Mouse (Mus musculus): ENCODE data around the gene Rtl8c. TPM values are rescaled to one million over a fixed set of nuclear protein-coding genes. Genes with fewer than 3 reads are reported as not detected.
"Not testable (repeated sequence)": the region's sequence is repeated elsewhere in the genome, so short reads cannot be mapped to it uniquely, and the experiment has no call there.

Rtl8c gene
- total RNA-seq (2021), result 10 to 100 TPM; 30.4 to 34.3 TPM

GRCm38 (mm10) chrX:53607242-53608121 is at the start of gene Rtl8c:
Gene Rtl8c, plus strand, starts transcription at chrX:53608032.
- intact Hi-C loops (cut with DNase I), result loop anchor here (5.0 kb wide), 2 partner anchors 65 to 190 kb away; partner anchors contain the start of genes Rtl8b and Xlr

GRCm38 (mm10) chrX:53579311-53579710 is 28.5 kb upstream of the Rtl8c start:
- no peak for DNase-seq
- intact Hi-C loops (cut with DNase I), result no loop called here

More at GRCm38 (mm10) chrX:53607242-53608121, at the start of gene Rtl8c:
- DNase-seq, result peak; percentile 58 to 64

- DNase-seq; intact Hi-C loops (cut with DNase I): not testable (repeated sequence)
These were observed 26.4 kb upstream of the Rtl8c start for GRCm38 (mm10) chrX:53581407-53581806.

DNA sequence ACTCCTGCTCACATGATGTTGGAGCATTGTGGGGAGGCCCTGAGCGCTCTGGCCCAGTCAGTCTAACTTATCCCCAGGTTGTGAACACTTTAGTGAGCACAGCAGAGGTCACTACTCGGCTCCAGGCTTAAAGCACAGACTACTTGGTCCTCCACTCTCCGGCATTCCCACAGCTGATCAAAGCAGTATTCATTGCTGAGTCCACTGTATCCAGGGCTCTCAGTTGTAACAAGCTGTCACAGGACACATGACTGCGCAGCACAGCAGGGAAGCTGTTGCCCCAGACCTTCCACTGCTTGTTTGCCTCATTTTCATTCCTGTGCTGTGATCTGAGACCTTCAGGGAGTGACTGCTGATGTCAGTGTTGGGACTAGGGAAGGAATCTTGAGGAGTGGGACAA is 24.4 kb upstream of the Rtl8c start:
- intact Hi-C loops (cut with DNase I); DNase-seq: not testable (repeated sequence)

DNA sequence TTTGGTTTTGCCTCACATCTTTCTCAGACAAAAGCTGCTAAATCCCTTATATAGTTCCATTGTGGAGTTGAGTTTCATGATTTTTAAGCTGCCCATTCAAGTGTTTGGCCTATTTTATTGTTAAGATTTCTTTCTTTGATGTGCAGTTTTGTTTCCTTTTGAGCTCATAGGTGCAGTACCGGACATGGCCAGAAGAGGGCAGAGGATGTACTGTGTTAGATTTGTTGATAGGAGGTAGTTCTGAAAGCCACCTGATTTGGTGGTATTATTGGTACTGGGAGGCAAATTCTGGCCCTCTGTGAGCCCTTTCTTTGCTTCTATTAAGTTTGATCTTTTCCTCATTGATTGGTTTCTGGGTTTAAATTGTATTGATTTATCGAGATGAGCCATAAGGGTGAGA is 7.8 kb upstream of the Rtl8c start:
- peak; percentile 37 to 62 for DNase-seq
- intact Hi-C loops (cut with DNase I), result not testable (repeated sequence)

DNA sequence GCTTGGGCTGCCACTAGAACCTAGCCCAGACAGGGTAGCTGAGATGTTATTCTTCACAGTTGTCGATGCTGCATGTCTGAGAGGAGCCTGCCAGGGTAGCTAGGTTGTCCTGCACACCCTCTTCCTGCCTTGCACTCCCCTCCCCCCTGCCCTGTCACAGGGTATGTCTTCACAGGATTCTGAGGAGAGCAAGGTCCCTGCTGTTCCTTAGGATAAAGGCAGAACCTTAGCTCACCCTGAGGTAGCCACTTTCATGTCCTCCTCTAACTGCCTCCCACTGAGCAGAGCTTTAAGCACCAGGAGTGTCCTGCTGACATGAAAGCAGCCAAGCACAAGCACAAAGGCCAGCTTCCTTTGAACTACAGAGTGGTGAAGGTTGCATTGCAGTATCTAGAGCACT is 1.7 kb upstream of the Rtl8c start:
- not testable (repeated sequence) for DNase-seq
- intact Hi-C loops (cut with DNase I), result loop anchor here (5.0 kb wide), 2 partner anchors 66 to 191 kb away; partner anchors contain the start of genes Rtl8b and Xlr

GRCm38 (mm10) chrX:53608122-53608813 is 436 bp downstream of the Rtl8c start:
- intact Hi-C loops (cut with DNase I), result loop anchor here (5.0 kb wide), 2 partner anchors 64 to 189 kb away; partner anchors contain the start of genes Rtl8b and Xlr

GRCm38 (mm10) chrX:53608879-53609278 is 1.0 kb downstream of the Rtl8c start, which contains the start of gene Gm14597:
Gene Gm14597, minus strand, starts transcription at chrX:53608979.
- DNase-seq, result not testable (repeated sequence)
- intact Hi-C loops (cut with DNase I), result loop anchor here (5.0 kb wide), 2 partner anchors 63 to 188 kb away; partner anchors contain the start of genes Rtl8b and Xlr

More at GRCm38 (mm10) chrX:53608122-53608813, 436 bp downstream of the Rtl8c start:
- peak; percentile 7 to 17 for DNase-seq

DNA sequence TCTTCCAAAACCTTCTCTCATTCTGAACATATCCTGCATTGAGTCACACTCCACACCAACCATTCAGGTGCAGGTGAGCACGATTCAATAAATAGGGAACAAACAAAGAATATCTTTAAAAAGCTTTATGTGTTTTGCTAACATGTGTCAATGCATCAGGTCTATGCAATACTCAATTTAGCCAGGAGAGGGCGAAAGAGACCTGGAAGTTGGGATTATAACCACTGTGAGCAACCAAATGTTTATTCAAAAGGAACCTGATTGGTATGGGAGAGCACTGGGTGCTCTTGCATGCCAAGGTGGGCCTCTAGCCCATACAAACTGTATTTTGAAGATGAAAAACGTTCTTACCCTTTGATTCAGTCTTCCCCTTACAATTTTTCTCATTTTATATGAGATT is 2.7 kb downstream of the Rtl8c start:
- DNase-seq, result peak; percentile 80 to 83
- intact Hi-C loops (cut with DNase I), result no loop called here

- intact Hi-C loops (cut with DNase I); DNase-seq: not testable (repeated sequence)
These were observed 3.6 kb downstream of the Rtl8c start for GRCm38 (mm10) chrX:53611395-53611794.

DNA sequence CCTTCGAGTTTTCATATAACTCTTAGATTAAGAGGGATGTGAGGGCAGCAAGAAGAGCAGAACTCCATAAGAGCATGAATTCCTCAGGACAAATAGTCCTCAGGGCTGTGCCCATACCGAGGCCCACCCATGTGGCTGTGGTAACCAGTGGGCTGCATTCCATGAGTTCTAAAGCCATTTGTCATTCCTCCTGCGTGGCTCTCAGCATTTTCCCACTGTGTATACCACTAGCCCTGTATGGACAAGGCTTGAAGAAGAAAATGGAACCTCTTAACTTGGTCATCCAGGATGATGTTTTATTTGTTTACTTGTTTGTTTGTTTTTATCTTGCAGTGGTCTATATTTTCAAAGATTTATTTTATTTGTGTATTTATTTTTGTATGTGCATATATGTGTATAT is 30.3 kb downstream of the Rtl8c start:
- intact Hi-C loops (cut with DNase I); DNase-seq: not testable (repeated sequence)

- intact Hi-C loops (cut with DNase I), result not testable (repeated sequence)
- DNase-seq, result peak; percentile 5 to 7
These were observed 34.8 kb downstream of the Rtl8c start for GRCm38 (mm10) chrX:53642604-53642979.

DNA sequence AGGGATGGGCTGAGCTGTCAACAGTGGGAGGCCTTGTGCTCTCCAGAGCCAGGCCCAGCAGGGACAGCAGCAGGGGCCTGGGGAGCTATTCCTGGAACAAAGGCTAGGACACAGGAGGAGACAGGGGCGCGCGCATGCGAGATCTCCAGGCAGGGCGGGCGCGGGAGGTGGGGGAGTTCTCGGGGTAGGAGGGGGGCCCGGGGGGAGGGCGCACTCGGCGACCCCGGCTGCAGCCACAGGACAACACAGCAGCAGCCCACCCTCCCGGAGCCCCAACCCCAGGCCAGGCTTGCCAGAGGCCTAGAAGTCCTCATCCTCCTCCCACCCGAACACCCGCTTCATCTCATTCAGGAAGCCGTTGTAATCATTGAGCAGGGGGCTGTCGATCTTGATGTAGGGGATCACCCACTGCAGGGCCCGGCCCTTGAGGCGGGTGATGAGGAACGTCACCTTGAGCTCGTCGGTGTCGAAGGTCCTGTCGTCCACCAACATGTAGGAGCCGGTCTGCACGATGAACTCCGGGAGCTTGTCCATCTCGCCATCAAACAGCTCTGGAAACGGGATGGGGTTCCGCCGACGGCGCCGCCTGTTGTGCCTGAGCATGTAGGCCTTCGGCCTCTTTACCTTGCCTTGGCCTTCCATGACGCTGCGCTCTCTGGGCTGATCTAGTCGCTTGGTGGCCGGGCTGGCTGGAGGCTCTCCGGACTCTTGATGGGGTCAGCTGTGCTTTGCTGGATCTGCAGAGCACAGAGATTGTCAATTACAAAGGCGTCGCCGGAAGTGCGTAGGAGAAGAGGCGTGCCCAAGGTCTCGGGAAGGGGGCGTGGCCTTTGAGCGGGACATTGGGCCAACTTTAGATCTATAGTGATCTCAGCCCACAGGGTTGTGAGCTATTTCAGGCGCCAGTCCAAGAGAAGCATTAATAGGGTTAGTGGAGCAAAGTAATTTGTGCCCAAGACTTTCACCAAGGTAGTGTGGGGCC is 35.4 kb downstream of the Rtl8c start, which contains the start of gene Rtl8a:
Gene Rtl8a, minus strand, starts transcription at position 703 of the 982 bp plus-strand sequence.
- intact Hi-C loops (cut with DNase I), result not testable (repeated sequence)
- DNase-seq, result peak; percentile 88

- DNase-seq, result no peak
- intact Hi-C loops (cut with DNase I), result no loop called here
These were observed 38.1 kb downstream of the Rtl8c start for GRCm38 (mm10) chrX:53645885-53646284.

- DNase-seq; intact Hi-C loops (cut with DNase I): not testable (repeated sequence)
These were observed 45.1 kb downstream of the Rtl8c start for GRCm38 (mm10) chrX:53652917-53653316.

Other genes with a start within 250 kb of the Rtl8c start
- gene Mospd1, start 237.5 kb upstream of the Rtl8c start, total RNA-seq (2021), result 10 to 100 TPM; 31.7 to 41.2 TPM
- gene Etd, start 173.1 kb upstream of the Rtl8c start, total RNA-seq (2021), result not detected
- not detected for gene Gm14597, start 947 bp downstream of the Rtl8c start, total RNA-seq (2021)
- gene Rtl8a, start 35.6 kb downstream of the Rtl8c start, total RNA-seq (2021), result 100 to 1,000 TPM; 223 to 237 TPM
- gene Rtl8b, start 62.4 kb downstream of the Rtl8c start, total RNA-seq (2021), result 100 to 1,000 TPM; 154 to 155 TPM
- gene 4930502E18Rik, start 116.8 kb downstream of the Rtl8c start, total RNA-seq (2021), result not detected
- not detected for gene 1700013H16Rik, start 149.8 kb downstream of the Rtl8c start, total RNA-seq (2021)
- gene Zfp36l3, start 168.4 kb downstream of the Rtl8c start, total RNA-seq (2021), result not detected
- gene Xlr, start 189.7 kb downstream of the Rtl8c start, total RNA-seq (2021), result 1 to 10 TPM; 2.2 to 2.8 TPM